ENCODE assay signal across 9 mouse cellular contexts in genomic region chr7:136631089-136631488, GRCm38 (mm10).
A peak's percentile ranks its signal among the peaks of the same experiment; 100 is the strongest.
DNase-seq lines count a peak whose midpoint lies in the region; ATAC-seq lines count a peak whose summit lies in the region.
"Had no signal": no experiment of that assay in that cellular context is flagged by ENCODE, and none has a peak within 500 bp of the region (broad histone marks: within the 10 kb centered on the region; RNA-seq: fewer than 3 reads in every experiment).

No protein-coding gene starts in this region.

- WGBS in kidney, embryonic 14.5 days: 79% methylated on average over 3 of the region's 3 CpGs

- ATAC-seq in kidney, embryonic 14.5 days (ENCODE audit: low FRiP score, low TSS enrichment): no peak

- no peak overlapping the region for H3K4me3 ChIP-seq in kidney, embryonic 14.5 days (ENCODE audit: low read length)
- H3K4me3 ChIP-seq: limb, embryonic 12.5 days had no signal

- H3K4me2 ChIP-seq in kidney, embryonic 14.5 days (replicated peaks; ENCODE audit: low read depth, low read length): no peak overlapping the region
- H3K4me2 ChIP-seq: limb, embryonic 12.5 days had no signal

- no peaks in the 10 kb centered on the region for H3K27me3 ChIP-seq in kidney, embryonic 14.5 days (ENCODE audit: control insufficient read depth, insufficient read depth, low read length)

- no peaks in the 10 kb centered on the region for H3K36me3 ChIP-seq in kidney, embryonic 14.5 days (ENCODE audit: control insufficient read depth, insufficient read depth, low read length)
- H3K36me3 ChIP-seq: limb, embryonic 12.5 days had no signal

- no peaks in the 10 kb centered on the region for H3K4me1 ChIP-seq in kidney, embryonic 14.5 days (ENCODE audit: control insufficient read depth, insufficient read depth, low read length)

- H3K9ac ChIP-seq in kidney, embryonic 14.5 days (ENCODE audit: low read depth, low read length): no peak overlapping the region
- H3K9ac ChIP-seq: limb, embryonic 12.5 days had no signal

- H3K9me3 ChIP-seq in kidney, embryonic 14.5 days (ENCODE audit: control insufficient read depth, low read length): no peaks in the 10 kb centered on the region
- H3K9me3 ChIP-seq: limb, embryonic 12.5 days had no signal

- peak; percentile 64 for DNase-seq in kidney, adult 18-20 months
- DNase-seq in urinary bladder, postnatal 14 days (ENCODE audit: low spot score): peak; percentile 16
- no peak for DNase-seq in urinary bladder, adult 18-20 months (ENCODE audit: low spot score in 2 of 2)
- peak; percentile 23 to 53 for DNase-seq in gastrocnemius, postnatal 4 days (ENCODE audit: low spot score in 2 of 2)
- DNase-seq in testis, postnatal 14 days (ENCODE audit: low spot score): peak; percentile 10
- no peak for DNase-seq in thymus, adult 18-20 months
- DNase-seq in thymus, postnatal 25 days: no peak

- no peak overlapping the region for H3K27ac ChIP-seq in kidney, embryonic 14.5 days (ENCODE audit: low read depth, low read length)
- H3K27ac ChIP-seq: limb, embryonic 12.5 days had no signal

Comparison
In these comparisons a context has a peak if more than half of its experiments do, and no peak if none do; other contexts are left out.
1. DNase-seq: peak in kidney, adult 18-20 months (single experiment), urinary bladder, postnatal 14 days (single experiment), gastrocnemius, postnatal 4 days (2 of 2) and testis, postnatal 14 days (single experiment); none in urinary bladder, adult 18-20 months (0 of 2), thymus, adult 18-20 months (0 of 2) and thymus, postnatal 25 days (single experiment).